Mouse (Mus musculus) E14TG2a.4 (cell line): ENCODE measurements at regions not wholly inside any gene's neighbourhood (a gene's known extent, or its start where the extent isn't known, plus 50 kb on each side); places are given as distances from the start of the nearest gene placed in this dataset.

ENCODE experiments used
- H3K27me3 ChIP-seq: 2 replicates; pipeline ENCODE4 v1.6.1; 2014; ENCODE audit warnings: low read length, control low read depth; ENCODE audit not compliant: insufficient read depth
- H3K36me3 ChIP-seq: 2 replicates; pipeline ENCODE4 v1.6.1; 2014; ENCODE audit warnings: low read length, control low read depth; ENCODE audit not compliant: insufficient read depth
- H3K4me1 ChIP-seq: replicated peaks from 2 replicates; pipeline ENCODE4 v1.6.1; 2014; ENCODE audit warnings: low read depth, low read length, control low read depth
- H3K4me3 ChIP-seq: replicated peaks from 2 replicates; pipeline ENCODE4 v1.5.1; 2014; ENCODE audit warnings: mild to moderate bottlenecking, low read length
- H3K9me3 ChIP-seq: 2 replicates; pipeline ENCODE4 v1.6.1; 2014; ENCODE audit warnings: low read length, control low read depth
- CTCF ChIP-seq: conservative IDR thresholded peaks from 2 replicates; pipeline ENCODE4 v1.5.1; 2014; ENCODE audit warnings: low read length
- NANOG ChIP-seq: IDR thresholded peaks from 2 replicates; pipeline ENCODE4 v1.6.1; 2014; ENCODE audit warnings: borderline replicate concordance, low read length, mixed read lengths
- POU5F1 ChIP-seq: IDR thresholded peaks from 2 replicates; pipeline ENCODE4 v1.6.1; 2014; ENCODE audit warnings: low read length, borderline replicate concordance

- Histone ChIP-seq H3K4me3 (no peak overlapping the region), H3K36me3 (no peaks in the 10 kb centered on the region), H3K4me1 (peaks cover 10% of the 10 kb centered on the region), H3K27me3 (no peaks in the 10 kb centered on the region), H3K9me3 (peaks cover 27% of the 10 kb centered on the region)
- TF ChIP-seq POU5F1 (no peak), NANOG (no peak), CTCF (no peak)
Measured at GRCm38 (mm10) chr13:69260485-69260884, 261.1 kb upstream of the Adcy2 start.

- TF ChIP-seq CTCF (no peak), NANOG (no peak), POU5F1 (no peak)
- Histone ChIP-seq H3K9me3 (peaks cover 22% of the 10 kb centered on the region), H3K4me1 (peaks cover 10% of the 10 kb centered on the region), H3K27me3 (no peaks in the 10 kb centered on the region), H3K4me3 (no peak overlapping the region), H3K36me3 (no peaks in the 10 kb centered on the region)
Measured at GRCm38 (mm10) chr13:69260972-69261371, 261.6 kb upstream of the Adcy2 start.

DNA sequence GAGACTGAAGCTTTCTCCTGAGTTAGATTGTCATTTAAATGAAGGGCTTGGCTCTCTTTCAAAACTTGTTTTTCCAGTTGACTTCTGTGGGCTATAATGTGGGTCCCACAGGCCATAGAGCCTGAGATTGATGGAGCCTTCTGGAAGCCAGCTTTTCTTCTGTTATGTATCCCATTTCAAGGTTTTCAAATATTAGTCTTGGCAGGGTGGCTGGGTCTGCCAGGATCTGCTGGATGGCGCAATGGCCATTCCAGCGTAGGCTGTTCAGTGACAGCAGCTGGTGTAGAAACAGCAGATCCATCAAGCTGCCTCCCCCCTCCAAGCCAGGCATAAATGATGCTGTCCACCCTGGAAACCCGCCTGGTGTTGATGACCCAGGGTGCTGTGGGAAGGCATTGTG, 264.4 kb upstream of the Adcy2 start:
- Histone ChIP-seq H3K36me3 (no peaks in the 10 kb centered on the region), H3K4me1 (peaks cover 10% of the 10 kb centered on the region), H3K27me3 (no peaks in the 10 kb centered on the region), H3K4me3 (no peak overlapping the region), H3K9me3 (peaks cover 7% of the 10 kb centered on the region)
- no peak for TF ChIP-seq CTCF
- TF ChIP-seq NANOG: no peak; the same call in 1 of the 2 replicates
- no peak for TF ChIP-seq POU5F1

GRCm38 (mm10) chr13:69266071-69266470, 266.7 kb upstream of the Adcy2 start:
- H3K9me3 ChIP-seq: peaks cover 7% of the 10 kb centered on the region
- no peaks in the 10 kb centered on the region for H3K27me3 ChIP-seq
- no peak overlapping the region for H3K4me3 ChIP-seq
- TF ChIP-seq NANOG: no peak
- TF ChIP-seq CTCF: no peak
- TF ChIP-seq POU5F1: no peak
- no peaks in the 10 kb centered on the region for H3K36me3 ChIP-seq
- peaks cover 10% of the 10 kb centered on the region for H3K4me1 ChIP-seq

GRCm38 (mm10) chr13:69272506-69272905, 261.0 kb upstream of the Nsun2 start:
- H3K4me3 ChIP-seq: no peak overlapping the region
- no peaks in the 10 kb centered on the region for H3K27me3 ChIP-seq
- TF ChIP-seq POU5F1: no peak
- no peak for TF ChIP-seq CTCF
- TF ChIP-seq NANOG: no peak
- no peaks in the 10 kb centered on the region for H3K4me1 ChIP-seq
- H3K9me3 ChIP-seq: no peaks in the 10 kb centered on the region
- H3K36me3 ChIP-seq: no peaks in the 10 kb centered on the region

DNA sequence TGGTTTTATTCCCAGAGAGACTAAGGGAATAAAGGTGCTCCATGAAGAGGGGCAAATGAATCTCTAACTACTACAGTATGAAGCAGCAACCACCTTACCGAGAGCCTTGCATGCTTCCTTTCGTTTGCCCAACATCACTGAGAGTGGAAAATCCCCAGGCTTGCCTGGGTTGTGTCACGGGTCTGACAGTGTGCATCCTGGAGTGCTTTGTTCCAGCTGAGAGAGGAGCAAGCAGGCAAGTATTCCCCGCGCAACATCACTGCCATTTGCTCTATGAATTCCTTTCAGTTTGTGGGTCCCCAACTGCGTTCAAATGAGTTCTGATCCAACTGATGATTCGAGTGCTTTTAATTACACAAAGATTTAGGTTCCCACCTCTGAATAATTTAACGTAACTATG, 253.9 kb upstream of the Nsun2 start:
- Histone ChIP-seq H3K36me3 (no peaks in the 10 kb centered on the region), H3K4me1 (no peaks in the 10 kb centered on the region), H3K27me3 (no peaks in the 10 kb centered on the region), H3K9me3 (peaks cover 17% of the 10 kb centered on the region), H3K4me3 (no peak overlapping the region)
- TF ChIP-seq CTCF (no peak), NANOG (no peak), POU5F1 (no peak)

- Histone ChIP-seq H3K9me3 (no peaks in the 10 kb centered on the region), H3K4me3 (no peak overlapping the region), H3K36me3 (no peaks in the 10 kb centered on the region), H3K27me3 (no peaks in the 10 kb centered on the region), H3K4me1 (no peaks in the 10 kb centered on the region)
- TF ChIP-seq NANOG (no peak), POU5F1 (no peak), CTCF (no peak)
Measured at GRCm38 (mm10) chr13:69294483-69294882, 239.1 kb upstream of the Nsun2 start.

GRCm38 (mm10) chr13:69303316-69303715, 230.2 kb upstream of the Nsun2 start:
- Histone ChIP-seq H3K4me1 (no peaks in the 10 kb centered on the region), H3K4me3 (no peak overlapping the region), H3K9me3 (no peaks in the 10 kb centered on the region), H3K27me3 (no peaks in the 10 kb centered on the region), H3K36me3 (no peaks in the 10 kb centered on the region)
- no peak for TF ChIP-seq CTCF
- TF ChIP-seq NANOG: no peak
- no peak for TF ChIP-seq POU5F1

GRCm38 (mm10) chr13:69330412-69331000, 203.0 kb upstream of the Nsun2 start:
- Histone ChIP-seq H3K36me3 (no peaks in the 10 kb centered on the region), H3K9me3 (peaks cover 5% of the 10 kb centered on the region; the same call in 1 of the 2 replicates), H3K4me3 (no peak overlapping the region), H3K27me3 (no peaks in the 10 kb centered on the region), H3K4me1 (peaks cover 9% of the 10 kb centered on the region; the same call in 1 of the 2 replicates)
- TF ChIP-seq NANOG (no peak), CTCF (no peak), POU5F1 (no peak)
